Mouse (Mus musculus): Measurements from ENCODE around the gene Nudt22.

- TF ChIP-seq CTCF (conservative IDR thresholded peaks at IDR 0.05; ENCODE audit: insufficient read depth, insufficient read length, low read depth, low read length) (no peak), POLR2A (IDR thresholded peaks at IDR 0.05; ENCODE audit: low read depth, low read length) (no peak)
Observed at GRCm38 (mm10) chr19:7040637-7041130, 44.8 kb upstream of the Nudt22 start.
